Mouse (Mus musculus): Measurements from ENCODE around the gene BC028528. TPM values are rescaled to one million over a fixed set of nuclear protein-coding genes. Genes with fewer than 3 reads are reported as not detected.

BC028528 gene
- 22.1 and 24.1 TPM in 2 replicates for polyA plus RNA-seq (2015; fragmentation: Nextera tagmentation; extraction: Ambion mirVana)

- Histone ChIP-seq H3K9me3 (replicated peaks) (no peaks in the 10 kb centered on the region), H3K4me2 (replicated peaks) (peak within 1 kb of the TSS; percentile 41), H3K9ac (no peak within 1 kb of the TSS; the same call in 1 of the 2 replicates), H3K36me3 (0 out of 2 replicates have a peak, but pooled peaks cover 6% of the 10 kb centered on the region), H3K27ac (replicated peaks) (peak within 1 kb of the TSS; percentile 85), H3K4me3 (replicated peaks) (peak within 1 kb of the TSS; percentile 27), H3K27me3 (no peaks in the 10 kb centered on the region), H3K4me1 (peaks cover 39% of the 10 kb centered on the region)
- 32% methylated on average over 12 of the region's 12 CpGs for WGBS
- no peak for ATAC-seq (ENCODE audit: insufficient number of reproducible peaks, low FRiP score, low TSS enrichment, low read depth)
These were observed at the start of gene BC028528 for GRCm38 (mm10) chr3:95891211-95892065. BC028528 (minus strand) TSS chr3:95892005.

- Histone ChIP-seq H3K4me1 (no peaks in the 10 kb centered on the region; the same call in 1 of the 2 replicates), H3K9ac (no peak overlapping the region), H3K9me3 (replicated peaks) (no peaks in the 10 kb centered on the region), H3K36me3 (peaks cover 88% of the 10 kb centered on the region), H3K4me2 (replicated peaks) (no peak overlapping the region), H3K27me3 (no peaks in the 10 kb centered on the region), H3K4me3 (replicated peaks) (no peak overlapping the region), H3K27ac (replicated peaks) (no peak overlapping the region)
- no peak for ATAC-seq (ENCODE audit: insufficient number of reproducible peaks, low FRiP score, low TSS enrichment, low read depth)
- 92% methylated on average over 15 of the region's 15 CpGs for WGBS
These were observed 47.0 kb upstream of the BC028528 start for GRCm38 (mm10) chr3:95938835-95939234.

GRCm38 (mm10) chr3:95938217-95938616 lies 46.4 kb upstream of the BC028528 start:
- Histone ChIP-seq H3K4me1 (no peaks in the 10 kb centered on the region; the same call in 1 of the 2 replicates), H3K4me3 (replicated peaks) (no peak overlapping the region), H3K9me3 (replicated peaks) (no peaks in the 10 kb centered on the region), H3K27ac (replicated peaks) (no peak overlapping the region), H3K36me3 (peaks cover 89% of the 10 kb centered on the region), H3K9ac (no peak overlapping the region), H3K27me3 (no peaks in the 10 kb centered on the region), H3K4me2 (replicated peaks) (no peak overlapping the region)
- ATAC-seq (ENCODE audit: insufficient number of reproducible peaks, low FRiP score, low TSS enrichment, low read depth): no peak
- WGBS: 96% methylated on average over 8 of the region's 8 CpGs

GRCm38 (mm10) chr3:95934448-95934847 lies 42.6 kb upstream of the BC028528 start:
- WGBS: 88% methylated on average over 1 of the region's 1 CpGs
- Histone ChIP-seq H3K36me3 (peaks cover 51% of the 10 kb centered on the region), H3K9ac (no peak overlapping the region), H3K4me2 (replicated peaks) (no peak overlapping the region), H3K9me3 (replicated peaks) (no peaks in the 10 kb centered on the region), H3K27me3 (no peaks in the 10 kb centered on the region), H3K4me1 (0 out of 2 replicates have a peak, but pooled peaks cover 3% of the 10 kb centered on the region), H3K4me3 (replicated peaks) (no peak overlapping the region), H3K27ac (replicated peaks) (no peak overlapping the region)
- ATAC-seq (ENCODE audit: insufficient number of reproducible peaks, low FRiP score, low TSS enrichment, low read depth): no peak

GRCm38 (mm10) chr3:95933111-95933750 lies 41.4 kb upstream of the BC028528 start:
- 91% methylated on average over 7 of the region's 7 CpGs for WGBS
- H3K4me3 ChIP-seq (replicated peaks): no peak overlapping the region
- no peaks in the 10 kb centered on the region for H3K9me3 ChIP-seq (replicated peaks)
- H3K4me2 ChIP-seq (replicated peaks): no peak overlapping the region
- no peak overlapping the region for H3K27ac ChIP-seq (replicated peaks)
- H3K27me3 ChIP-seq: no peaks in the 10 kb centered on the region
- H3K4me1 ChIP-seq: peaks cover 6% of the 10 kb centered on the region; the same call in 1 of the 2 replicates
- peaks cover 39% of the 10 kb centered on the region for H3K36me3 ChIP-seq
- H3K9ac ChIP-seq: no peak overlapping the region
- ATAC-seq (ENCODE audit: insufficient number of reproducible peaks, low FRiP score, low TSS enrichment, low read depth): no peak

GRCm38 (mm10) chr3:95932566-95932965 lies 40.8 kb upstream of the BC028528 start:
- Histone ChIP-seq H3K4me1 (peaks cover 6% of the 10 kb centered on the region; the same call in 1 of the 2 replicates), H3K9me3 (replicated peaks) (no peaks in the 10 kb centered on the region), H3K4me3 (replicated peaks) (no peak overlapping the region), H3K27ac (replicated peaks) (no peak overlapping the region), H3K9ac (no peak overlapping the region), H3K36me3 (peaks cover 32% of the 10 kb centered on the region), H3K27me3 (no peaks in the 10 kb centered on the region), H3K4me2 (replicated peaks) (no peak overlapping the region)
- 92% methylated on average over 7 of the region's 7 CpGs for WGBS
- ATAC-seq (ENCODE audit: insufficient number of reproducible peaks, low FRiP score, low TSS enrichment, low read depth): no peak

- H3K4me2 ChIP-seq (replicated peaks): no peak overlapping the region
- no peak for ATAC-seq (ENCODE audit: insufficient number of reproducible peaks, low FRiP score, low TSS enrichment, low read depth)
- 50% methylated on average over 1 of the region's 1 CpGs for WGBS
These were observed 40.4 kb upstream of the BC028528 start for GRCm38 (mm10) chr3:95932157-95932556.

GRCm38 (mm10) chr3:95931471-95931870 lies 39.7 kb upstream of the BC028528 start:
- Histone ChIP-seq H3K27ac (replicated peaks) (no peak overlapping the region), H3K4me2 (replicated peaks) (no peak overlapping the region), H3K9ac (no peak overlapping the region), H3K4me3 (replicated peaks) (no peak overlapping the region), H3K9me3 (replicated peaks) (no peaks in the 10 kb centered on the region), H3K27me3 (no peaks in the 10 kb centered on the region), H3K4me1 (peaks cover 6% of the 10 kb centered on the region; the same call in 1 of the 2 replicates), H3K36me3 (peaks cover 22% of the 10 kb centered on the region)
- no peak for ATAC-seq (ENCODE audit: insufficient number of reproducible peaks, low FRiP score, low TSS enrichment, low read depth)
- 89% methylated on average over 1 of the region's 1 CpGs for WGBS

More at GRCm38 (mm10) chr3:95932157-95932556, 40.4 kb upstream of the BC028528 start:
- Histone ChIP-seq H3K27ac (replicated peaks) (no peak overlapping the region), H3K4me3 (replicated peaks) (no peak overlapping the region), H3K9ac (no peak overlapping the region), H3K27me3 (no peaks in the 10 kb centered on the region), H3K36me3 (peaks cover 28% of the 10 kb centered on the region), H3K9me3 (replicated peaks) (no peaks in the 10 kb centered on the region), H3K4me1 (peaks cover 6% of the 10 kb centered on the region; the same call in 1 of the 2 replicates)

GRCm38 (mm10) chr3:95930471-95930789 lies 38.6 kb upstream of the BC028528 start:
- Histone ChIP-seq H3K9ac (peak overlapping the region; percentile 93), H3K27ac (replicated peaks) (peak overlapping the region; percentile 94), H3K4me1 (peaks cover 6% of the 10 kb centered on the region; the same call in 1 of the 2 replicates), H3K4me2 (replicated peaks) (peak overlapping the region; percentile 65), H3K4me3 (replicated peaks) (peak overlapping the region; percentile 88), H3K27me3 (no peaks in the 10 kb centered on the region), H3K9me3 (replicated peaks) (no peaks in the 10 kb centered on the region), H3K36me3 (peaks cover 19% of the 10 kb centered on the region)
- WGBS: 2% methylated on average over 5 of the region's 5 CpGs
- no peak for ATAC-seq (ENCODE audit: insufficient number of reproducible peaks, low FRiP score, low TSS enrichment, low read depth)

GRCm38 (mm10) chr3:95929581-95930470 lies 38.0 kb upstream of the BC028528 start:
- Histone ChIP-seq H3K9me3 (replicated peaks) (no peaks in the 10 kb centered on the region), H3K36me3 (peaks cover 13% of the 10 kb centered on the region), H3K27ac (replicated peaks) (peak overlapping the region; percentile 94), H3K4me2 (replicated peaks) (peak overlapping the region; percentile 65), H3K9ac (peak overlapping the region; percentile 93), H3K4me3 (replicated peaks) (peak overlapping the region; percentile 88), H3K4me1 (peaks cover 6% of the 10 kb centered on the region; the same call in 1 of the 2 replicates), H3K27me3 (no peaks in the 10 kb centered on the region)
- under 1% methylated on average over 104 of the region's 105 CpGs for WGBS
- no peak; the same call in 1 of the 2 replicates for ATAC-seq (ENCODE audit: insufficient number of reproducible peaks, low FRiP score, low TSS enrichment, low read depth)

Measured in embryonic facial prominence, embryonic 15.5 days (tissue).